Mouse (Mus musculus) cerebral cortex, adult 2 months (tissue): ENCODE results near the gene Arfrp1.

ENCODE experiments used
- WGBS: fragments of 180-500 bp; shearing (Covaris S2); methylation state at CpG from one replicate; pipeline ENCODE4 v1.1.7; 2018; 5-methylcytosine and 5-hydroxymethylcytosine counted together

The Arfrp1 gene

DNA sequence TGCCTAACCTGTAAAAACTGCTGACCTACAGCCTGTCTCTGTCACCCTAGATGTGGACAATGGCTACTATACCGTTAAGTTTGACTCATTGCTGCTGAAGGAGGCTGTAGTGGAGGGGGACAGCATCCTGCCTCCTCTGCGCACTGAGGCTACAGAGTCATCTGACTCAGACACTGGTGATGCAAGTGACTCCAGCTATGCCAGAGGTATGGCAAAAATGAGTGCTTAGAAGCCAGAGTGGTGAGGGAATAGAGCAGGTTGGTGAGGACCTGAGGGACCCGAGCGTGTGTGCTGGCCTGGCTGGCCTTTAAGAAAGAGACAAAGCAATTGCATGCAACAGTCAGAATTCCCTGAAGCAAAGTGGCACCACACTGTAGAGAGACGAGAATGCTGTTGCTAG lies 13.5 kb upstream of the Arfrp1 start:
- 86% methylated on average over 5 of the region's 5 CpGs for WGBS

DNA sequence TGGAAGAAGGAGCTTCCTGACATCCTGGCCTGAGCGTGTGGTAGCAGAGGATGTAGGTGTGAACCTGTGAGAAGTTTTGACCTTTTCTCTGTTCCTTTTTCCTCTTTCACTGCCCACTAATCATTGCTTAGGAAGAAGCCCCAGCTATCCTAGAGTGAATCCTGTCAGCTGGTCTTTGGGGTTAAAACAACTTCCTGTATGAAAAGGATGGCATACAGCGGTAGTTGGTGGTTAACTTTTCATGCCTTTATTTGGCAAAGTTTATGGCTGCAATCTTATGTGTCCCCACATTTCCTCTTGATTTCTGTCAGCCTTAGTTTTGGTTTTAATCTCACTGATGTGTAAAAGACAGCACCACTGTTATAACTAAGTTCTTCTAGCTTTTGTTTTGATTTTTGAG lies 12.0 kb upstream of the Arfrp1 start:
- WGBS, result 62% methylated on average over 2 of the region's 2 CpGs

DNA sequence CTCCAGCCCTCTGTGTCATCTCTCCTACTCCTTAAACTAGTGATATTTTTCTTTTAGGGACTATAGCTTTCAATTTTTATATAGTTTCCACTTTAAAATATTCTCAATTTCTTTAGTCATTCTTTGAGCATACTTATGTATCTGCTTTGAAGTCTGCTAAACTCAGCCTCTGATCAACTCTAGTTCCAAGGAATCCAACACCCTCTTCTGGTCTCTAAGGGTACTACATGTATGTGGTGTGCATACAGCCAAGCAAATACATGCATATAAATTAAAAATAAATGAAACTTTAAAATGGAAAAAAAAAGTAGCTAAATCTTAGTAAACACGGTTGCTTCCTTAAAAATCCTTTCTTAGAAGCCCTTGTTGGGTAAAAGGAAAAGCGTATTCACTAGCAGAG lies 10.6 kb upstream of the Arfrp1 start:
- 90% methylated on average over 2 of the region's 2 CpGs for WGBS

DNA sequence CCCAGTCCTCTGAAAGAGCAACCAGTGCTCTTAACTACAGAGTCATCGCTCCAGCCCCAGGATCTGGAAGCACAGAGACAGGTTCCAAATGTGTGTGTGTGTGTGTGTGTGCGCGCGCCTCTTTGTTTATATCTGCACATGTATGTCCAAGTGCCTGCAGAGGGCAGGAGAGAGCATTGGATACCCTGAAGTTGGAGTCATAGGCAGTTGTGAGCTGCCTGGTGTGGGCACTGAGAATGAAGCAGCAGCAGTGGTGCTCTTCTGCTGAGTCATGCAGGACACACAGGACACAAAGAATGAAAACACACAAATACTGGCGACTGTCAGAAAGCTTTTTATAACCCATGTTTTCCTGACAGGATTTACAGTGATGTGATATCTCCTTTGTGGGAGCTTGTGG lies 4.8 kb upstream of the Arfrp1 start:
- WGBS, result 90% methylated on average over 5 of the region's 5 CpGs

DNA sequence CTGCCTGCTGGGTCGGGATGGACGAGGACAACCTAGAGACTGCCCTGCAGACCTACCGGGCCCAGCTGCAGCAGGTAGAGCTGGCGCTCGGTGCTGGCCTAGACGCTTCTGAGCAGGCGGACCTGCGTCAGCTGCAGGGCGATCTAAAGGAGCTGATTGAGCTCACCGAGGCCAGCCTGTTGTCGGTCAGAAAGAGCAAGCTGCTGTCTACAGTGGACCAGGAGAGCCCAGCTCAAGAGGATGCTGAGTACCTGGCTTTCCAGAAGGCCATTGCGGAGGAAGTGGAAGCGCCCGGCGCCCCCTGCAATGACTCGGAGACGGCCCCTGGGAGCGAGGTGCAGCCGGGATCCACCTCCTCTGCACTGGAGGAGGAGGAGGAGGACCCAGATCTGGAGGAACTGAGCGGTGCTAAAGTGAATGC lies 461 bp upstream of the Arfrp1 start:
- WGBS, result 0% methylated on average over 20 of the region's 20 CpGs

DNA sequence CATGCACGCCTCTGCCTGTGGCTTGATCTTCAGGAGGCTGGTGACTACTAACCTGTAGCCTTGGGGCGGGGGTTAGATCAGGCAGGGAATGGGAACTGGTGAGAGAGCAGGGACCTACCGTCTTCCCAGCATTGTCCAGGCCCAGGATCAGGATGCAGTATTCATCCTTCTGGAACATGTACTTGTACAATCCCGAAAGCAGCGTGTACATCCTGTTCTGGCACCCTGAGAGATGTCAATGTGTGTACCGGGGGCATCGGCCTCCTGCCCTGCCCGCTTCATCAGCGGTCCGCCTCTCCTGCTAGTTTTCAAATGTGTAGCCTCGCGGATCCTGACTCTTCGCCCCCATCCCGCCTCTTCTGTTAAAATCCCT lies 731 bp downstream of the Arfrp1 start:
- 7% methylated on average over 14 of the region's 14 CpGs for WGBS

DNA sequence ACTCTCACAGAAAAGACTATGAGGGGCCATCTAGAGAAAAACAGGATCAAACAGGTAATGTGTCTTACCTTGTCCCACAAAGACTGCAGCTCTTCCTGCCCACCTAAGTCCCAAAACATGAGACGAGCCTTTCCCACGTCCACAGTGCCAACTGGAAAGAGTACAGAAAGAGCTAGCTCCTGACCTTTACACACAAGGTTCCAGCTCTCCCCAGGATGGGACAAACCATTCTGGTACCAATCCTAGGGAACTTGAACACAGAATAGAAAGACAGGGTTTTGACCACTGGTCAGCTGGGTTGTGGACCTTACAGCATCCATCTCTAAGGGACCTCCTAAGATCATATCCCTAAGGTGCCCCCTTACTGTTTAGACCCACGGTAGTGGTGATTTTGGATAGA lies 1.3 kb downstream of the Arfrp1 start:
- WGBS, result 70% methylated on average over 3 of the region's 3 CpGs

DNA sequence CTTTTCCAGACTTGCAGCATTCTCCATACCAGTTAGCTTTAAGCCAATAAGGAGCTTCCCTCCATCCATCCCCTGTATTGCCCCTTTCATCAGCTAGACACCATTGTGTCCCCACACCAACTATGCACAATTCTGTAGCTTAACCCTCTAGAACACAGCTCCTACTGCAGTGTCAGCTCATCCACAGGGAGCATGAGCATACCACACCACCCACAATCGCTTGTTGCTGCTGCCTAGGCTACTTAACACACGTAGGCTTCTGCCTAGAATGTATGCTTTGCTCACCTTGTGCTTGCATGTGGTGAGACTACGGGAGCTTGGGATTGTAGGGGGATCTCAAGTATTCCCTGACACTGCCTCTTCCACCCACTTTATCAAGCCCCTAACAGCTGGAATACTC lies 8.4 kb downstream of the Arfrp1 start:
- 53% methylated on average over 3 of the region's 3 CpGs for WGBS

DNA sequence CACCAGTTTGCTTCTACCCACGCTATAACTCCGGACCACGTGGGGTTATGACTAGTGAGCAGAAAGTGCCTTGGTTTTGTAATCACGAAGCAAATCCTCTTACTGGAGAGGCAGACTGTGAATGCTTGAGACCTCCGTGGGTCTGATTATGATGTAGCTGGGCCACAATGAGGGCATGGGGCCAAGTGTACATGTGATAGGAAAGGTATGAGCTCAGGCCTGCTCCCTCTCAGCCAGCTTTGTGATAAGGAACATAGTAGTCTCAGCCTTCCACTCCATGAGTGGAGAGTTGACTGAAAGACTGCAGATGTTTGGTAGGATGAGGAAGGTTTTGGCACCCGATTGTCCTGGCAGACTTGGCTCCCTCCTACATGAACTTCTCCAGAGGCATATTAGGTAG lies 22.4 kb downstream of the Arfrp1 start:
- 97% methylated on average over 6 of the region's 6 CpGs for WGBS

DNA sequence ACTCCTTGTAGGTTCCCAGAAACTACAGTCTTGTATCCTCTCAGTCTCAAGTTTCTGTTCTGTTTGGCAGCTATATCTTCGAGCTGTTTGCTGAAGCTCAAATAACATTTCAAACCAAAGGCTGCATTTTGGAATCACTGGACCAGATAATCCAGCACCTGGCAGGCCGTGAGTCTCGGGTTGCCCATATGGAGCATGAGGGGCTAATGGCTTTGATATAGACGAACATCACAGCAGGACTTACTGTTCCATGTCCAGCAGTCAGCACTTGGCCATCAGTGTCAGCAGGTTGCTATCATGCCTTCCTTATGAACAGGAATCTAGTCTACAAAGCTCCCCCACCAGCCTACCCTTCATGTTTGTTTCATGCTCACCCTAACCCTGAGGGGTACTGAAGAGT lies 24.8 kb downstream of the Arfrp1 start:
- WGBS, result 82% methylated on average over 4 of the region's 4 CpGs

DNA sequence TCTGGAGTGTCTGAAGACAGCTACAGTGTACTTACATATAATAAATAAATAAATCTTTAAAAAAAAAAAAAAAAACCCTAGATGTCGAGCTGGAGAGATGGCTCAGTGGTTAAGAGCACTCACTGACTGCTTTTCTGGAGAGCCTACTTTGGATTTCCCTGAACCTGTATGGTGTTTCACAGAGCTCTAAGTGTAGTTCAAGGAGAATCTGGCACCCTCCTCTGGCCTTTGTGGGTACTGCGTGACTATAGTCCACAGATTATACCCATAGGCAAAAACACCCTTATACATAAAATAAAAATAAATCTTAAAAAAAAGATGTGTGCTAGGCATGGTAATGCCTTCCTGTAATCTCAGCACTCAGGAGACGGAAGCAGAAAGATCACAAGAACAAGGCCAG lies 31.2 kb downstream of the Arfrp1 start:
- WGBS, result 47% methylated on average over 3 of the region's 3 CpGs

DNA sequence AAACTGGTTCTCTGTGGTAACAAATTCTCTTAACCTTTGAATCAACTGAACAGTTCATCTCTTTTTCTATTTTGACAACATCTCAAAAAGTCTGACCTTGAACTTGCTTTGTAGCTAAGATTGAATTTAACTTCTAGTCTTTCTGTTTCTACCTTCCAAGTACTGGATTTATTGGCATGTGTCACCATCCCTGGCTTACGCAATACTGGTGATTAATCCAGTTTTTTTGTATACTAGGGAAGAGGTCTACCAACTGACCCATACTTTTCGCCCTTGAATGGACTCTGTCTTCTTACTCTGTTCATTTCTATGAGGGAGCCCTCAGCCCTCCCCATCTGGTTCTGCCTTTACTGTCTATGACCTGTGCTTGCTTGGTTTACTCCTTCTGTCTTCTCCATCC lies 39.1 kb downstream of the Arfrp1 start:
- WGBS, result 97% methylated on average over 2 of the region's 2 CpGs

DNA sequence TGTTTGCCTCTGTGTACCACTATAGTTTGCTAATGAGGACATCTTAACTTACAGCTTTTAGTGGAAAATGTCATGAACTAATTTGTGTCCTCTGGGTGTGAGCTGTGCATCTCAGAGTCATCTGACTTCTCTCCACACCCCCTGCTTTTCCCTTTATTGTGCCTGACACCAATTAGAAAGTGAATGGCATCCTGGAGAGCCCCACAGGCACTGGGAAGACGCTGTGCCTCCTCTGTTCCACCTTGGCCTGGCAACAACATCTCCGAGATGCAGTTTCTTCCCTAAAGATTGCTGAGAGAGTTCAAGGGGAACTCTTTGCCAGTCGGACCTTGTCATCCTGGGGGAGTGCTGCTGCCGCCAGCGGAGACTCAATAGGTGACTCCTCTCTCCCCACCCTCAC lies 43.1 kb downstream of the Arfrp1 start:
- WGBS, result 84% methylated on average over 5 of the region's 5 CpGs

DNA sequence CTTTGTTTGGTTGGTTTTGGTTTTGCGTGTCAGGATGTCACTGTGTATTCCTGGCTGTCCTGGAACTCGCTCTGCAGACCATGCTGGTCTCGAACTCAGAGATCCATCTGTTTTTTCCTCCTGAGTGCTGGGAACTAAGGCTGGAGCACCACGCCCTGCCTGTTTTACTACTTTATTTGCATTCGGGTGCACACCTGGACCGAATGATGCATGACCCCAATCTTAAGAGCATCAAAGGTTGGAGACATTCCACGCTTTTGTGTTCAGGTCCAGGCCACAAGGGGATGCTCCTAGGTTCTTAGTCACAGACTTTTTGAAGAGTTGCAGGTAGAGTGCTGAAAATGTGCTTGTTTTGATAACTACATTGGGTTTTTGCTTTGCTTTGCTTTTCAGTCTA lies 45.1 kb downstream of the Arfrp1 start:
- 15% methylated on average over 7 of the region's 7 CpGs for WGBS

DNA sequence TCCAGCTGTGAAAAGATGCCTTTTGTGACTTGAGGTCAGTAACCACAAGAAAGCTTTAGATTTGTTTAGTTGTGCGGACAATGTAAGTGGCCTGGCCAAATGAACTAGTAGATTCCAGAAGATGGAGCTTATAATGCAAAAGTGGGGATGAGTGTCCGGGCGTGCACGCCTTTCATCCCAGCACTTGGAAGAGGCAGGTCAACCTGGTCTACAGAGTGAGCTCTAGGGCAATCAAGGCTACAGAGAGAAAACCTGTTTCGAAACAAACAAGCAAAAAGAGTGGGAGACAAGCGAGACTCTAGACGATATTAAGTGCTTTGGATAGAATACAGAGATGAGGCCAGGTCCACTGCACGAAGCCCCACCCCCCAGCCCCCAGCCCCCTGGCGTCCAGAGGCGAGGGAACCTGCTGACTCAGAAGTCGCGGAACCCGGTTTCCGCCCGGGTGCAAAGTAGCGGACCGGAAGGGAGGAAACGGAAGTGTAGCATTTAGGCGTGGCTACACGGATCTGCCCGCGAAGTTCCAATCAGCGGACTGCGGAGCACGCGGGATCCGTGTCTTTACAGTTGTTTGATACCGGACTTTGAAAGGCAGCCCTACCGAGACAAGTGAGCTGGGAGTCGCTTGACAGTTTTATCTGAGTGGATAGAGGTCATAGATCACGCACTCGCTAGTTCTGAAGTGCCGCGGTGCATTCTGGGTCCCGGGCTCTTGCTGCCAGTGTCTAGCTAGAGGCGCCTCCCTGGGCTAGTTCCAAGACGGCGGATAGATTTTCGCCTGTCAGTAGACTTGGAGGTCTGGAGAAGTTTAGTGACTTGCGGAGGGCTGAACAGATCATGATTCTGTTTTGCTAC lies 45.7 kb downstream of the Arfrp1 start, which contains the start of gene Rtel1:
Rtel1 (plus strand) TSS at position 492 of the 855 bp plus-strand sequence.
- whole genome bisulfite sequencing, result 5% methylated on average over 40 of the region's 40 CpGs

DNA sequence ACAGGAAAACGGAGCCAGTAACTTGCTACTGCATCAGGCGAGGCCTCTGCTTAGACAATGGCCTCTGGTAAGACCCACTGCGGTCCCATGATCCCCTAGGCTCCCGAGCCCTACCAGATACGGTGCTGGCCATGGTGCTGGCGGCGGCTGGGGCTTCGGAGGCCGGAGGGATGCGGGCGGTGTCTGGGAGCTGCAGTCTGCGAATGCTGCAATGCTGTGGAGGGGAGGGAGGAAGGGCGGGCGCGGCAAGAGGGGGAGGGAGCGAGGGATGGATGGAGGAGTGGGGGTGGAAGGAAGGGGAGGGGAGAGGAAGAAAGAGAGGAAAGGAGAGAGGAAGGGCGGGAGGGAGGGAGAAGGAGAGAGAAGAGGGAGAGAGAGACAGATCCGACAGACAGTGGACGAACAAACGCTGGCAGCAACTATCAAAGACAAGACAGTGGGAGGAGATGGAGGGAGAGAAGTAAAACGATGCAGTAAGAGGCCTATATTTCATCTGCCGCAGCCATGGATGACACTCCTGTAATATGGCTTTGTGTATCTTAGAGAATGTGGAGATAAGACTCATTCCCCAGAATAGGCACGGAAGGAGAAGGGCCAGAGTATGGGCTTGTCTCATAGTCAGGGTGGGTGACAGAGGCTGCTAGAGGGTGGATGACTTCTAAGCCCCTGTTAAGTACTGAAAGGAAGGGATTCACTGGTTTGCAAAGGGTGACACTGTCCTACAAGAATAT lies 51.0 kb downstream of the Arfrp1 start, which contains the start of gene Stmn3:
Stmn3 (minus strand) TSS at position 421 of the 731 bp plus-strand sequence.
- 3% methylated on average over 23 of the region's 23 CpGs for WGBS

DNA sequence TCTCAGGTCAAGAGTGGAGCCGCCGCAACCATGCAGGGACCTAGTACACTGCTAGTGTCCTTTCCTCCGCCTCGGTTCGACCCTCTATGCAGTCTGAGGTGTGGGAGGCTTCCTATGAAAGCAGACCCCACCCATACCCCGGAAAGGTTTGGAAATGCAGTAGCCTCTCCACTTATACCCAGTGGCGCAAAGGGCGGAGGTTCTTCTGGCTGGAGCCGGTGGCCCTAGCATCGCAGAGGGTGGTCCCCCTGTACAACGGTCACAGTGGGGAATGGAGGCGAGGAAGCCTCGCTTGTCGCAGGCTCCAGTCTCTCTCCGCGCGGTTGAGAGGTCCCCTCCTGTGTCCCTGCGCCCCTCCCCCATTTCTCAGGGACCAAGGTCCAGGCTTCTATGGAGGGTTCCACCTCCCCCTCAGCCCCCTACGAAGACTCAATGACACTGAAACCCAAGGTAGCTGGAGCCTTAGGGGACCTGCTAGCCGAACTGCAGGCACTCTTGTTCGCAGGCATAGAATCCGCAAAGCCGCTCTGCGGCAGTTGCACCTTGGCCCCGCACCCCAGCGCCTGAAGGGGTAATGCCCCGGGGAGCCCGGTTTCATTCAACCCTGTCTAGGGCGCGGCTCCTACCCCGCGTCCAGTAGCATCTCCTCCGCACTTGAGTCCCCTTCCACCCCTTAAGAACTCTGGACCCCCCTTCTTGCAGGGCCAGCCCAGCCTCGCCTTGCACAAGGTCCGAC lies 51.7 kb downstream of the Arfrp1 start:
- WGBS, result 2% methylated on average over 35 of the region's 35 CpGs

DNA sequence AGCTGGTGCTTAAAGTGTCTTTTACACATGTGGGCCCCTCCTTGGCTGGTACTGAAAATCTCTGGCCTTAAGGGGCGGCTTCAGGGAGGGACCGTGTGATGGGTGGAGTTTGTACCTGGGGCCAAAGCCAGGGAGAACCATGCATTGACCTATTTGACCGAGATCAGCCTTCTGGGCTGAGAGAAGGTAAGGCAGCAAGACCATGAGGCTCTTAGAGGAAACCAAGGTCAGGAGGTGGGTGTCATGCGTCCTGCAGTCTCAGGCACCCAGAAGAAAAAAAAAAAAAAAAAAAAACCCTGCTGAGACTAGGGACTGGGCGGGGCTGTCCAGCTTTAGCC lies 52.2 kb downstream of the Arfrp1 start:
- WGBS, result 17% methylated on average over 5 of the region's 5 CpGs

DNA sequence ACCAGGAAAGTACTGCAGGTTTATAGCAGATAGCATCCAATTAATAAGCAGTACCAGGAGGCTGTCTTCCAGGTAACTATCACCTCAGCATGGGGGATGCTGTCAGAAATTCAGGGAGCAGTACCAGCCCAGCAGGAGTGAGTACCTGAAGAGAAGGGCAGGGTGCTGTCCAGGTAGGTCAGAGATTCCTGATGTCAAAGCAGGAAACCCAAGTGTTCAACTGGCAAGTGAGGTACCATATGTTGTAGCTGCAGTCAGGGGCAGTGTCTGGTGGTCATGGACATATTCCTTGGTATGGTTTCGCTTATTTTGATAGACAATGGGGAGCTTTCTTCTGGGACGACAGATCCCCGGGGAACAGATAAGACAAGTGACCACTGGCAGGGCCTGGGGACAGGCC lies 52.8 kb downstream of the Arfrp1 start:
- whole genome bisulfite sequencing, result 40% methylated on average over 3 of the region's 3 CpGs
